Mouse (Mus musculus) heart, adult 2 months (tissue): ENCODE measurements around the gene Arhgap32.

Experiments used
- CTCF ChIP-seq: fragments of 200-600 bp; IDR thresholded peaks from 2 replicates; pipeline ENCODE4 v1.8.1; 2022; ENCODE audit warnings: antibody characterized with exemption, mild to moderate bottlenecking, moderate library complexity
- POLR2A ChIP-seq: fragments of 200-500 bp; IDR thresholded peaks from 2 replicates; pipeline ENCODE4 v1.6.1; 2011; ENCODE audit warnings: mild to moderate bottlenecking, low read depth, low read length, control low read depth; ENCODE audit not compliant: insufficient read depth

- TF ChIP-seq CTCF (no peak), POLR2A (no peak)
Measured at GRCm38 (mm10) chr9:32245237-32245636, 129.3 kb downstream of the Arhgap32 start.
